Mouse (Mus musculus): ENCODE results near the gene Ptgir. TPM values are rescaled to one million over a fixed set of nuclear protein-coding genes. Genes with fewer than 3 reads are reported as not detected.

Gene Ptgir
- polyA plus RNA-seq, 1 experiment from 2014 or later: 0.10 TPM

DNA sequence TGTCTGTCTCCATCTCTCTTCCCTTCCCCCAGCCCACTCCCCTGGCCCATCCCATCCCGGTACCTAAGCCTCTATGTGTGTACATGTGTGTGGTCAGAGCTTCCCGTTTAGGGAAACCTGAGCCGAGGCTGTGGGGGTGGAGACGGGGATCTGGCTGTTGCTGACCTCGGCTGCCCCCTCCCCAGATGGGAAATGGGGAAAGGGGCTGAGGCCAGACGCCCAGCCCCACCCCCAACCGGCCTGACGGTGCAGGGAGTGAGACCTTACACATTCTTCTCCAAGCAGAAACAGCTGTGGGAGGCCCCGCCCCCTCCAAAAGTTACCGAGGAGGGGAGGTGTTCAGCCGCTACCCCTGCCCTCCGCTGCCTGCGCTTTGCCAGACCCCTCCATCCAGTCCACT is 29.7 kb upstream of the Ptgir start:
- Histone ChIP-seq H3K4me3 (peak overlapping the region; percentile 82), H3K27me3 (ENCODE audit: poor library complexity, severe bottlenecking) (no peaks in the 10 kb centered on the region), H3K4me1 (peaks cover 60% of the 10 kb centered on the region), H3K9me3 (peaks cover 3% of the 10 kb centered on the region; the same call in 1 of the 2 replicates), H3K27ac (peak overlapping the region; percentile 93), H3K36me3 (replicated peaks) (peaks cover 31% of the 10 kb centered on the region)
- under 1% methylated on average over 13 of the region's 13 CpGs for WGBS
- DNase-seq (ENCODE audit: extremely low spot score, low spot score): peak; percentile 79

GRCm38 (mm10) chr7:16877717-16878116 is 28.6 kb upstream of the Ptgir start:
- 89% methylated on average over 3 of the region's 3 CpGs for WGBS
- no peak for DNase-seq (ENCODE audit: extremely low spot score, low spot score)
- Histone ChIP-seq H3K27ac (no peak overlapping the region), H3K4me3 (no peak overlapping the region), H3K9me3 (peaks cover 6% of the 10 kb centered on the region; the same call in 1 of the 2 replicates), H3K27me3 (ENCODE audit: poor library complexity, severe bottlenecking) (no peaks in the 10 kb centered on the region; the same call in 1 of the 2 replicates), H3K36me3 (replicated peaks) (peaks cover 33% of the 10 kb centered on the region), H3K4me1 (peaks cover 60% of the 10 kb centered on the region)

- H3K27me3 ChIP-seq (ENCODE audit: poor library complexity, severe bottlenecking): peaks cover 22% of the 10 kb centered on the region
- peaks cover 56% of the 10 kb centered on the region for H3K36me3 ChIP-seq (replicated peaks)
- 27% methylated on average over 9 of the region's 9 CpGs for WGBS
- DNase-seq (ENCODE audit: extremely low spot score, low spot score): peak; percentile 85
- peak overlapping the region; percentile 33 for H3K4me3 ChIP-seq
- H3K4me1 ChIP-seq: peaks cover 59% of the 10 kb centered on the region
- H3K27ac ChIP-seq: peak overlapping the region; percentile 91
- peaks cover 8% of the 10 kb centered on the region; the same call in 1 of the 2 replicates for H3K9me3 ChIP-seq
Measured at GRCm38 (mm10) chr7:16879796-16880547, 26.3 kb upstream of the Ptgir start.

GRCm38 (mm10) chr7:16880615-16881014 is 25.7 kb upstream of the Ptgir start:
- 17% methylated on average over 5 of the region's 5 CpGs for WGBS
- H3K4me1 ChIP-seq: peaks cover 61% of the 10 kb centered on the region
- no peak for DNase-seq (ENCODE audit: extremely low spot score, low spot score)
- peak overlapping the region; percentile 91 for H3K27ac ChIP-seq
- peaks cover 28% of the 10 kb centered on the region for H3K27me3 ChIP-seq (ENCODE audit: poor library complexity, severe bottlenecking)
- H3K4me3 ChIP-seq: peak overlapping the region; percentile 33
- H3K9me3 ChIP-seq: peaks cover 15% of the 10 kb centered on the region
- H3K36me3 ChIP-seq (replicated peaks): peaks cover 62% of the 10 kb centered on the region

GRCm38 (mm10) chr7:16883162-16883561 is 23.1 kb upstream of the Ptgir start:
- peaks cover 46% of the 10 kb centered on the region for H3K4me1 ChIP-seq
- no peak for DNase-seq (ENCODE audit: extremely low spot score, low spot score)
- peaks cover 81% of the 10 kb centered on the region for H3K36me3 ChIP-seq (replicated peaks)
- H3K9me3 ChIP-seq: peaks cover 24% of the 10 kb centered on the region
- peaks cover 54% of the 10 kb centered on the region for H3K27me3 ChIP-seq (ENCODE audit: poor library complexity, severe bottlenecking)
- no peak overlapping the region for H3K4me3 ChIP-seq
- no peak overlapping the region for H3K27ac ChIP-seq
- 90% methylated on average over 6 of the region's 6 CpGs for WGBS

GRCm38 (mm10) chr7:16884334-16884733 is 22.0 kb upstream of the Ptgir start:
- Histone ChIP-seq H3K9me3 (peaks cover 24% of the 10 kb centered on the region), H3K27ac (no peak overlapping the region), H3K4me3 (no peak overlapping the region), H3K36me3 (replicated peaks) (peaks cover 69% of the 10 kb centered on the region), H3K27me3 (ENCODE audit: poor library complexity, severe bottlenecking) (peaks cover 65% of the 10 kb centered on the region), H3K4me1 (peaks cover 38% of the 10 kb centered on the region)
- WGBS: 41% methylated on average over 4 of the region's 4 CpGs
- DNase-seq (ENCODE audit: extremely low spot score, low spot score): no peak

DNA sequence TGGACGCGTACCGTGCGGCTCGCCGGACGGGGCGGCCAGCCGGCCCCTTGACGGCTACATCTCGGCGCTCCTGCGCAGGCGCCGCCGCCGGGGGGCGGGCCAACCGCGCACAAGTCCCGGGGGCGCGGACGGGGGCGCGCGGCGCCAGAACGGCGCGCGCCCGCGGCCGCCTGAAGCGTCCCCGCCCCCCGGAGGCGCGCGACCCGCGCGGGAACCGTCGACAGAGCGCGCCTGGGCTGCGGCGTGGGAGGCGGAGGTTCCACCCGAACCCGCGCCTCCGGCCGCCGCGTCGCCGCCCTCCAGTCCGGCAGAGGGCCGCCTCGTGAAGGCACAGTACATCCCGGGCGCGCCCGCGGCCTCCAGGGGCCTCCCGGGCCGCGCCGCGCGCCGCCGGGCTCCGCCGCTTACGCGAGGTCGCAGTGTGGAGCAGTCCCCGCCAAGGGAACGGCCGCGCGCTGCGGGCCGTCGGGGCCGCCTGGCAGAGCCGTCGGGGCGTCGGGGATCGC is 21.0 kb upstream of the Ptgir start:
- DNase-seq (ENCODE audit: extremely low spot score, low spot score): no peak
- peak overlapping the region; percentile 58; the same call in 1 of the 2 replicates for H3K27ac ChIP-seq
- H3K27me3 ChIP-seq (ENCODE audit: poor library complexity, severe bottlenecking): peaks cover 75% of the 10 kb centered on the region
- 15% methylated on average over 91 of the region's 95 CpGs for WGBS
- H3K36me3 ChIP-seq (replicated peaks): peaks cover 67% of the 10 kb centered on the region
- H3K4me3 ChIP-seq: peak overlapping the region; percentile 41
- peaks cover 28% of the 10 kb centered on the region for H3K9me3 ChIP-seq
- peaks cover 30% of the 10 kb centered on the region for H3K4me1 ChIP-seq

GRCm38 (mm10) chr7:16885905-16886304 is 20.4 kb upstream of the Ptgir start:
- Histone ChIP-seq H3K4me3 (peak overlapping the region; percentile 41), H3K27me3 (ENCODE audit: poor library complexity, severe bottlenecking) (peaks cover 81% of the 10 kb centered on the region), H3K4me1 (peaks cover 30% of the 10 kb centered on the region), H3K9me3 (peaks cover 28% of the 10 kb centered on the region), H3K27ac (peak overlapping the region; percentile 58; the same call in 1 of the 2 replicates), H3K36me3 (replicated peaks) (peaks cover 67% of the 10 kb centered on the region)
- DNase-seq (ENCODE audit: extremely low spot score, low spot score): no peak
- 44% methylated on average over 59 of the region's 59 CpGs for WGBS

DNA sequence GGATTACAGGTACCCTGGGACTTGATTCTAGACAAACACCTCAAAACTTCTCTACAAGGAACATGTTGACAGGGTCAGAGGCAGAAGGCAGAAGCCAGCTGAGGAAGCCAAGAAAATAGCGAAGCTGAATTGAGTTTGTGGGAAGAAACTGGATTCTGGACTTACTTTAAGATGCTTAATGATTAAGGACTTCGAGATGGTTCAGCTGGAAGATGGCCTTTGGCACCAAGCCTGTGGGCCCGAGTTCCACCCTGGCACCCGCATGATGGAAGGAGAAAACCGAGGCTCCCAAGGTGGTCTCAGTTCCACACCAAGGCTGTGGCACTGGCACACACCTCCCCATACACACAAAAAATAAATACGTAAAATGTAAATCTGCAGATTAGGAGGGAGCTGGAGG is 15.8 kb upstream of the Ptgir start:
- Histone ChIP-seq H3K4me1 (peaks cover 57% of the 10 kb centered on the region), H3K4me3 (peak overlapping the region; percentile 44), H3K27me3 (ENCODE audit: poor library complexity, severe bottlenecking) (peaks cover 95% of the 10 kb centered on the region), H3K9me3 (peaks cover 14% of the 10 kb centered on the region), H3K27ac (peak overlapping the region; percentile 73), H3K36me3 (replicated peaks) (peaks cover 21% of the 10 kb centered on the region)
- no peak for DNase-seq (ENCODE audit: extremely low spot score, low spot score)
- WGBS: 35% methylated on average over 6 of the region's 6 CpGs

DNA sequence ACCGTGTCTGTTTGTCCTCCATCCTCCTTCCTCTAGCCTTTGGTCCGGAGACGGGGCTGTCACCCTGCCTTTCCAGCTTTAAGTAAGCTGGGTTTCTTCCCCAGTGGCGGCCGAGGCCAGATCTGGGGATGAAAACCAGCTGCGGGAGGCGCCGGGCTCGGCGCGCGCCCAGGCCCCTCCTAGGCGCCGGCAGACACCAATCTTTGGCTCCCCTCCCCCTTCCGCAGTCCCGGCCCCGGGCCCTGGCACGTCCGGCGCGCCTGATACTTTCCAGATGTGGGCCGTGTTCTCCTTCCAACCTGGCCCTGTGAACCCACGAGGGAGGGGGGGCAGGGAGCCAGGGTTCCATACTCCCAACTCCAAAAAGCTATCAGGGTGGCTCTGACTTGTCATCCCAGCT is 15.3 kb upstream of the Ptgir start:
- peak overlapping the region; percentile 73 for H3K27ac ChIP-seq
- H3K27me3 ChIP-seq (ENCODE audit: poor library complexity, severe bottlenecking): peaks cover 91% of the 10 kb centered on the region
- WGBS: 1% methylated on average over 23 of the region's 23 CpGs
- H3K4me1 ChIP-seq: peaks cover 55% of the 10 kb centered on the region
- H3K9me3 ChIP-seq: peaks cover 10% of the 10 kb centered on the region
- DNase-seq (ENCODE audit: extremely low spot score, low spot score): peak; percentile 78
- peaks cover 17% of the 10 kb centered on the region for H3K36me3 ChIP-seq (replicated peaks)
- peak overlapping the region; percentile 44 for H3K4me3 ChIP-seq

GRCm38 (mm10) chr7:16891641-16892351 is 14.5 kb upstream of the Ptgir start, which contains the start of gene Gng8:
Gene Gng8, plus strand, starts transcription at chr7:16891786.
- WGBS: under 1% methylated on average over 30 of the region's 30 CpGs
- DNase-seq (ENCODE audit: extremely low spot score, low spot score): peak; percentile 90
- peaks cover 8% of the 10 kb centered on the region for H3K36me3 ChIP-seq (replicated peaks)
- peak within 1 kb of the TSS; percentile 44 for H3K4me3 ChIP-seq
- peaks cover 55% of the 10 kb centered on the region for H3K4me1 ChIP-seq
- H3K27ac ChIP-seq: peak within 1 kb of the TSS; percentile 73
- peaks cover 82% of the 10 kb centered on the region for H3K27me3 ChIP-seq (ENCODE audit: poor library complexity, severe bottlenecking)
- peaks cover 4% of the 10 kb centered on the region; the same call in 1 of the 2 replicates for H3K9me3 ChIP-seq

DNA sequence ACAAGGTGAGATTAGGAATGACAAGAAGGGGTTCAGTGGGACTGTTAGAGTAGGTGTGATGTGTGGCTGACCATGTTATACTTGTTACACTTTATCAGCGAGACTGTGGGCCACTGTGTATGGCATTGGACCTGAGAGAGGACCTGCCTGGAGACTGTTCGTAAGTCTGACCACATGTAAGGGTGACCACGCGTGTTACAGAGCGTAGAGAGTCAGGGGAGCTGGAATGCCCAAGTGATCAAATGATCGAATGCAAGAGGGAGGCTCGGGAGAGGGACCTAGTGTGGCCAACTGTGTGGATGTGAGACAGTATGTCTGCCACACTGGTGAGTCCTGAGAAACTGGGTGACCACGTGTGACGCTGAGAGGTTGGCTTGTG is 13.9 kb upstream of the Ptgir start:
- no peak for DNase-seq (ENCODE audit: extremely low spot score, low spot score)
- Histone ChIP-seq H3K4me1 (peaks cover 55% of the 10 kb centered on the region), H3K27me3 (ENCODE audit: poor library complexity, severe bottlenecking) (peaks cover 77% of the 10 kb centered on the region), H3K9me3 (peaks cover 4% of the 10 kb centered on the region; the same call in 1 of the 2 replicates), H3K36me3 (replicated peaks) (peaks cover 4% of the 10 kb centered on the region), H3K4me3 (peak overlapping the region; percentile 44), H3K27ac (peak overlapping the region; percentile 73; the same call in 1 of the 2 replicates)
- 47% methylated on average over 9 of the region's 9 CpGs for WGBS

All from forebrain, embryonic 10.5 days (tissue).